Comparison of ENCODE assay signal across 13 mouse cellular contexts in genomic region chr11:118601484-118601883, GRCm38 (mm10).
"Had no signal": no experiment of that assay in that cellular context is flagged by ENCODE, and none has a peak within 500 bp of the region (broad histone marks: within the 10 kb centered on the region; RNA-seq: fewer than 3 reads in every experiment).

No protein-coding gene starts in this region.

- H3K4me1 ChIP-seq: intestine, embryonic 15.5 days; limb, embryonic 15.5 days; liver, embryonic 12.5 days had no signal

- H3K27me3 ChIP-seq: midbrain, embryonic 12.5 days had no signal

- ATAC-seq: intestine, embryonic 15.5 days; liver, embryonic 12.5 days had no signal

- H3K36me3 ChIP-seq: intestine, embryonic 15.5 days; kidney, embryonic 15.5 days; limb, embryonic 15.5 days; liver, embryonic 12.5 days; midbrain, embryonic 12.5 days had no signal

- H3K4me3 ChIP-seq: intestine, embryonic 15.5 days; kidney, embryonic 15.5 days; limb, embryonic 15.5 days; liver, embryonic 12.5 days; midbrain, embryonic 12.5 days had no signal

- DNase-seq: kidney, adult 18-20 months; kidney, postnatal 14 days; lung, embryonic 14.5 days; lung, postnatal 10 days; lung, postnatal 4 days; right cerebral cortex, adult 18-20 months; thymus, postnatal 4 days had no signal

- H3K27ac ChIP-seq: intestine, embryonic 15.5 days; kidney, embryonic 15.5 days; limb, embryonic 15.5 days; liver, embryonic 12.5 days; midbrain, embryonic 12.5 days; stomach, postnatal 0 days had no signal

- H3K4me2 ChIP-seq: intestine, embryonic 15.5 days; kidney, embryonic 15.5 days; limb, embryonic 15.5 days; liver, embryonic 12.5 days; lung, embryonic 14.5 days; midbrain, embryonic 12.5 days had no signal

- H3K9ac ChIP-seq: intestine, embryonic 15.5 days; kidney, embryonic 15.5 days; limb, embryonic 15.5 days; liver, embryonic 12.5 days; lung, embryonic 14.5 days; midbrain, embryonic 12.5 days had no signal

- H3K9me3 ChIP-seq: intestine, embryonic 15.5 days; kidney, embryonic 15.5 days; limb, embryonic 15.5 days; liver, embryonic 12.5 days; midbrain, embryonic 12.5 days had no signal
